Mouse (Mus musculus) midbrain, embryonic 16.5 days (tissue): ENCODE results near the gene Ksr2. TPM values are rescaled to one million over a fixed set of nuclear protein-coding genes. Genes with fewer than 3 reads are reported as not detected.

Source experiments
- ATAC-seq: fragments of 200-750 bp; cut with Nextera tagmentation; 2 replicates; pipeline ENCODE4 v1.8.0; 2017; ENCODE audit warnings: moderate TSS enrichment
- H3K27ac ChIP-seq: fragments of 300-500 bp; sonication (generic); 2 replicates; pipeline ENCODE4 v1.5.1; 2014; ENCODE audit warnings: mild to moderate bottlenecking, low read length, mixed read lengths
- H3K27me3 ChIP-seq: fragments of 300-500 bp; sonication (generic); 2 replicates; pipeline ENCODE4 v1.6.1; 2014; ENCODE audit warnings: low read depth, low read length, mixed read lengths; ENCODE audit not compliant: control insufficient read depth, insufficient read depth
- H3K36me3 ChIP-seq: fragments of 300-500 bp; sonication (generic); 2 replicates; pipeline ENCODE4 v1.6.1; 2014; ENCODE audit warnings: mild to moderate bottlenecking, low read length, moderate library complexity, mixed read lengths; ENCODE audit not compliant: control insufficient read depth, insufficient read depth
- H3K4me1 ChIP-seq: fragments of 300-500 bp; sonication (generic); 2 replicates; pipeline ENCODE4 v1.6.1; 2014; ENCODE audit warnings: mild to moderate bottlenecking, low read length, mixed read lengths; ENCODE audit not compliant: control insufficient read depth, insufficient read depth
- H3K4me2 ChIP-seq: fragments of 300-500 bp; sonication (generic); 2 replicates; pipeline ENCODE4 v1.6.1; 2014; ENCODE audit warnings: mild to moderate bottlenecking, low read length, mixed read lengths
- H3K4me3 ChIP-seq: fragments of 300-500 bp; sonication (generic); 2 replicates; pipeline ENCODE4 v1.5.1; 2014; ENCODE audit warnings: low read depth, mild to moderate bottlenecking, low read length, moderate library complexity, mixed read lengths
- H3K9ac ChIP-seq: fragments of 300-500 bp; sonication (generic); 2 replicates; pipeline ENCODE4 v1.6.1; 2014; ENCODE audit warnings: low read depth, low read length, mixed read lengths
- H3K9me3 ChIP-seq: fragments of 300-500 bp; sonication (generic); replicated peaks from 2 replicates; pipeline ENCODE4 v1.6.1; 2014; ENCODE audit warnings: mild to moderate bottlenecking, low read length, mixed read lengths; ENCODE audit not compliant: control insufficient read depth, poor library complexity, severe bottlenecking
- WGBS: fragments of 180-500 bp; shearing (Covaris S2); extraction: QIAGEN DNeasy Blood & Tissue Kit; methylation state at CpG from one replicate; pipeline ENCODE4 v1.1.7; 2014; 5-methylcytosine and 5-hydroxymethylcytosine counted together
- polyA plus RNA-seq: library from polyadenylated mRNA; unstranded; fragments of >200 nt; fragmentation: Nextera tagmentation; extraction: Ambion mirVana; gene quantifications from 2 replicates; pipeline ENCODE4 v1.2.1, GENCODE M21; 2015

The Ksr2 gene
- polyA plus RNA-seq, 1 experiment from 2014 or later = 7.5 TPM

- no peaks in the 10 kb centered on the region for H3K9me3 ChIP-seq
- no peaks in the 10 kb centered on the region for H3K36me3 ChIP-seq
- no peak overlapping the region for H3K27ac ChIP-seq
- H3K4me2 ChIP-seq = no peak overlapping the region
- 6% methylated on average over 8 of the region's 8 CpGs for WGBS
- no peaks in the 10 kb centered on the region for H3K4me1 ChIP-seq
- H3K9ac ChIP-seq = no peak overlapping the region
- H3K27me3 ChIP-seq = no peaks in the 10 kb centered on the region
- peak; percentile 25; the same call in 1 of the 2 replicates for ATAC-seq
- no peak overlapping the region for H3K4me3 ChIP-seq
Measured at GRCm38 (mm10) chr5:117516597-117516996, 102.8 kb downstream of the Ksr2 start.

DNA sequence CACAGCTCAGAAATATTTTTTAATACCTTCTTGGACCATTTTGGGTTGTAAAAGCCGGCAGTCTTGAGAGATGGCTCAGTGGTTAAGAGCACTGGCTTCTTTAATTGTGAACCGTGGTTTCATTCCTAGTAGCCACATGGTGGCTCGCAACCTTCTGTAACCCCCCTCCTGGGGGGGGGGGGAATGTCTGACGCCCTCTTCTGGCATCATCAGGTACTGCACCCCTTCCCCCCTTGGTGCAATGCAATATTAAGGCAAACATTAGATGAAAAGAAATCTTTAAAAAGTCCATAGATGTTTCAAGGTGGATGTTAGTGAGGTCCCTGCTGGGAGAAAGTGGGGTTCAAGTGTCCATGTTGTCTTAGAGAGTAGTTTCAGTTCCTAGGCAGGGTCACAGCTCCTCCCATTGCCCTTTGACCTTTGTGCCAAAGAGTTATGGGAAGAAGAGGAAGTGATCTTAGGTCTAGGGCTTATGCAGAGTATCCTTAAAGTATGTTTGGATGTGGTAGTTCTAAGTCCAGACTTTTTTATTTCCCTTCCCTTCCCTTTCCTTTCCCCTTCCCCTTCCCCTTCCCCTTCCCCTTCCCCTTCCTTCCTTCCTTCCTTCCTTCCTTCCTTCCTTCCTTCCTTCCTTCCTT is 106.2 kb downstream of the Ksr2 start:
- H3K27me3 ChIP-seq = no peaks in the 10 kb centered on the region
- no peaks in the 10 kb centered on the region for H3K4me1 ChIP-seq
- 39% methylated on average over 4 of the region's 4 CpGs for WGBS
- H3K9ac ChIP-seq = no peak overlapping the region
- no peaks in the 10 kb centered on the region for H3K36me3 ChIP-seq
- no peak overlapping the region for H3K4me2 ChIP-seq
- H3K4me3 ChIP-seq = no peak overlapping the region
- H3K27ac ChIP-seq = no peak overlapping the region
- ATAC-seq = no peak
- no peaks in the 10 kb centered on the region for H3K9me3 ChIP-seq

GRCm38 (mm10) chr5:117521156-117521555 is 107.4 kb downstream of the Ksr2 start:
- 87% methylated on average over 4 of the region's 4 CpGs for WGBS
- no peaks in the 10 kb centered on the region for H3K4me1 ChIP-seq
- H3K9ac ChIP-seq = no peak overlapping the region
- no peak overlapping the region for H3K27ac ChIP-seq
- no peak for ATAC-seq
- H3K36me3 ChIP-seq = no peaks in the 10 kb centered on the region
- H3K4me3 ChIP-seq = no peak overlapping the region
- no peak overlapping the region for H3K4me2 ChIP-seq
- no peaks in the 10 kb centered on the region for H3K27me3 ChIP-seq
- H3K9me3 ChIP-seq = no peaks in the 10 kb centered on the region

- H3K36me3 ChIP-seq = no peaks in the 10 kb centered on the region
- H3K4me3 ChIP-seq = no peak overlapping the region
- no peaks in the 10 kb centered on the region for H3K4me1 ChIP-seq
- WGBS = 89% methylated on average over 4 of the region's 4 CpGs
- H3K27me3 ChIP-seq = no peaks in the 10 kb centered on the region
- ATAC-seq = no peak
- H3K4me2 ChIP-seq = no peak overlapping the region
- H3K27ac ChIP-seq = no peak overlapping the region
- no peaks in the 10 kb centered on the region for H3K9me3 ChIP-seq
- no peak overlapping the region for H3K9ac ChIP-seq
Measured at GRCm38 (mm10) chr5:117521701-117522100, 107.9 kb downstream of the Ksr2 start.

GRCm38 (mm10) chr5:117522471-117522870 is 108.7 kb downstream of the Ksr2 start:
- Histone ChIP-seq H3K4me2 (no peak overlapping the region), H3K27ac (no peak overlapping the region), H3K4me3 (no peak overlapping the region), H3K27me3 (no peaks in the 10 kb centered on the region), H3K4me1 (no peaks in the 10 kb centered on the region), H3K36me3 (no peaks in the 10 kb centered on the region), H3K9ac (no peak overlapping the region), H3K9me3 (no peaks in the 10 kb centered on the region)
- WGBS = 73% methylated on average over 4 of the region's 4 CpGs
- ATAC-seq = no peak

DNA sequence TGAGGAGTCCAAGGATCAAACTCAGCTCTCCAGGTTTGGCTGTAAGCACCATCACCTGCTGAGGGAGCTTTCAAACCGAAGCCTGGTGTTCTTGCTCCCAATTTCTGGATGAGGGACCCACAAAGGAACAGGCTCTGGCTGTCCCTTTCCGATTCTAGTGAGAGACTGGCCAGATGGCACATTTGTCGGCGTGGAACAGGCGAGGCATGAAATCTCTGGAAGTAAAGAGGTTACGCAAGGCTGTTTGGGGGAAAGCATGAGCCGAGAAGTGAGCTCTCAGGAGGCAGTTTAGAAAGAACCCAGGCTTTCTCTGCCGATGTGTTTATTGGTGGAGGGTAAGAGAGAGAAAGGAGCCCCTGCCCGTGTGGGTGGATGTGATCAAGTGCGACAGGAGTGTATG is 109.2 kb downstream of the Ksr2 start:
- no peak for ATAC-seq
- no peaks in the 10 kb centered on the region for H3K36me3 ChIP-seq
- H3K4me2 ChIP-seq = no peak overlapping the region
- H3K9me3 ChIP-seq = no peaks in the 10 kb centered on the region
- no peak overlapping the region for H3K9ac ChIP-seq
- H3K4me3 ChIP-seq = no peak overlapping the region
- no peaks in the 10 kb centered on the region for H3K27me3 ChIP-seq
- H3K4me1 ChIP-seq = no peaks in the 10 kb centered on the region
- H3K27ac ChIP-seq = no peak overlapping the region
- 79% methylated on average over 10 of the region's 10 CpGs for WGBS

DNA sequence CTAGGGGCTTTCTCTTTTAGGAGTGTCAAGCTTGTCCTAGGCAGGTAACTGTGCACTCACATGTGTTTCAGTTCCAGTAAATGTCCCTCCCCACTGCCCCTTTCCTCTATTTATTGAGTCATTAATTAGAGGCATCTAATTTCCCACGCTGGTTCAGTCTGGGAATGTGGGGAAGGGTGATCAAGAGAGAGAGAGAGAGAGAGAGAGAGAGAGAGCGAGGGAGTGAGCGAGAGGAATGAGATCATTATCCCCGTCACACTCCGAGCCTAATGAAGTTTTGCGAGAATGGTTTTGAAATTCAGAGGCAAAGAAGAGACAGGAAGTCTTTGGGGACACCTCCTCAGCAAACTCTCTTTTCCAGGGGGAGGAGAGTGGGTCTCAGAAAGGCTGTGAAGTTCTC is 117.2 kb downstream of the Ksr2 start:
- H3K27ac ChIP-seq = no peak overlapping the region
- H3K4me3 ChIP-seq = no peak overlapping the region
- H3K4me1 ChIP-seq = 0 out of 2 replicates have a peak, but pooled peaks cover 2% of the 10 kb centered on the region
- H3K9me3 ChIP-seq = no peaks in the 10 kb centered on the region
- no peak for ATAC-seq
- no peak overlapping the region for H3K4me2 ChIP-seq
- no peaks in the 10 kb centered on the region for H3K36me3 ChIP-seq
- H3K27me3 ChIP-seq = no peaks in the 10 kb centered on the region
- H3K9ac ChIP-seq = no peak overlapping the region
- 52% methylated on average over 6 of the region's 6 CpGs for WGBS

DNA sequence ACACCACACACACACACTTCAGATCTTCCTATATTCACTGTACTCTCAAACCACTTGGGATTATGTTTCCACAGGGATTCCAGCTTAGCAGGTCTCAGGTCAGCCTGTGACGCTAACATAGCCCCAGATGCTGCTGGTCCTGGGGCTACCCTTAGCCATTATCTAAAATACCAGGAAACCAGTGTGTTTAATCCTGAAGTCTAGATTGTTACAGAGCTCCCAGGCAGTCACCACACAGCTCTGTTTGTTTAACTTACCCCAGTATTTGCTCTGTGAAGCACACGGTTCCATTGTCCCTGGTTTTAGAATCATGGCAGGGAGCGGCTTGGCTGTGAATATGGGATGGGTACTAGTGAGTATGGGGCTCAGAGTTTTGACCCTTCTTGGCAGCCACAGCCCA is 125.4 kb downstream of the Ksr2 start:
- Histone ChIP-seq H3K9ac (no peak overlapping the region), H3K27ac (no peak overlapping the region), H3K4me3 (no peak overlapping the region), H3K4me2 (no peak overlapping the region), H3K4me1 (no peaks in the 10 kb centered on the region), H3K36me3 (0 out of 2 replicates have a peak, but pooled peaks cover 4% of the 10 kb centered on the region), H3K9me3 (peaks cover 2% of the 10 kb centered on the region; the same call in 1 of the 2 replicates), H3K27me3 (no peaks in the 10 kb centered on the region)
- WGBS = 76% methylated on average over 3 of the region's 3 CpGs
- ATAC-seq = no peak

DNA sequence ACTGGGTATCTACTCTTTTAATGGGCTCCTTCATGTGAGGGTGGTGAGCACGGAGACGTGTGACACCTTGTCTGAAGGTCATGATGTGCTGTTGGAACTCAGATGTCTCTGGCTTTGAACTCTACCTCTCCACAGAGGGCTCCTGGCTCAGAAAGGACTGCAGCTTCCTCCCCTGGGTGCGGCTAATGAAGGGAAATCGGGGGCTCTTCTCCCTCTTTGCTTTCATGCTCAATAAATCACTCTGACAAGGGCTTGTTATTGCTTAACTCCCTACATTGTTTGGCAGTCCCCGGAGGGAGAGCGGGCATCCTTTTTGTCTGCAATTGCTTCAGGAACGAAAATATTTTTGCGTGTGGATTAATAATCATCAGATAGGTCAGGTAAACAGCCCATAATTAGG is 127.9 kb downstream of the Ksr2 start:
- Histone ChIP-seq H3K4me2 (no peak overlapping the region), H3K36me3 (0 out of 2 replicates have a peak, but pooled peaks cover 4% of the 10 kb centered on the region), H3K27me3 (no peaks in the 10 kb centered on the region), H3K27ac (no peak overlapping the region), H3K4me3 (no peak overlapping the region), H3K9me3 (peaks cover 2% of the 10 kb centered on the region; the same call in 1 of the 2 replicates), H3K9ac (no peak overlapping the region), H3K4me1 (0 out of 2 replicates have a peak, but pooled peaks cover under 1% of the 10 kb centered on the region)
- ATAC-seq = no peak
- 60% methylated on average over 8 of the region's 8 CpGs for WGBS
